Mouse (Mus musculus): ENCODE measurements around the gene E330017A01Rik. TPM values are rescaled to one million over a fixed set of nuclear protein-coding genes. Genes with fewer than 3 reads are reported as not detected.

The E330017A01Rik gene
- not detected in 2 replicates for total RNA-seq (2014; rRNA removed; ENCODE audit: low replicate concordance)
- polyA plus RNA-seq (2015; fragmentation: Nextera tagmentation; extraction: Ambion mirVana): not detected in 2 replicates

- no peak for TF ChIP-seq EP300 (IDR thresholded peaks at IDR 0.05; ENCODE audit: low read depth)
- no peak for TF ChIP-seq CTCF (IDR thresholded peaks at IDR 0.05; ENCODE audit: low read depth)
- ATAC-seq (ENCODE audit: insufficient read depth, low read depth) (no peak), DNase-seq (ENCODE audit: low spot score) (no peak)
- WGBS: 43% methylated on average over 3 of the region's 3 CpGs
- no peak within 1 kb of the TSS for H3K4me3 ChIP-seq (ENCODE audit: low read depth, low read length)
- no peak within 1 kb of the TSS for H3K27ac ChIP-seq (ENCODE audit: low read depth)
- no peaks in the 10 kb centered on the region for H3K9me3 ChIP-seq (replicated peaks; ENCODE audit: control insufficient read depth, low read length)
- no peaks in the 10 kb centered on the region for H3K4me1 ChIP-seq (ENCODE audit: control insufficient read depth, insufficient read depth)
- no peaks in the 10 kb centered on the region for H3K27me3 ChIP-seq (ENCODE audit: control insufficient read depth, insufficient read depth, low read length)
- no peaks in the 10 kb centered on the region for H3K36me3 ChIP-seq (replicated peaks; ENCODE audit: control insufficient read depth, insufficient read depth, low read length)
- H3K9ac ChIP-seq (replicated peaks; ENCODE audit: low read depth, low read length): no peak within 1 kb of the TSS
- H3K4me2 ChIP-seq (ENCODE audit: low read depth, low read length): no peak within 1 kb of the TSS
These were observed at the start of gene E330017A01Rik for GRCm38 (mm10) chr16:58638689-58639175. Gene E330017A01Rik (minus strand): TSS chr16:58638739.

- H3K9ac ChIP-seq (replicated peaks; ENCODE audit: low read depth, low read length): 0 out of 2 replicates have a peak overlapping the region, but pooled peaks have one; percentile 30
- no peaks in the 10 kb centered on the region for H3K9me3 ChIP-seq (replicated peaks; ENCODE audit: control insufficient read depth, low read length)
- peak; percentile 41 for DNase-seq (ENCODE audit: low spot score)
- peak; percentile 71; the same call in 1 of the 2 replicates for ATAC-seq (ENCODE audit: insufficient read depth, low read depth)
- H3K4me2 ChIP-seq (ENCODE audit: low read depth, low read length): peak overlapping the region; percentile 48
- H3K4me1 ChIP-seq (ENCODE audit: control insufficient read depth, insufficient read depth): no peaks in the 10 kb centered on the region
- H3K27ac ChIP-seq (ENCODE audit: low read depth): no peak overlapping the region
- 44% methylated on average over 20 of the region's 20 CpGs for WGBS
- TF ChIP-seq EP300 (IDR thresholded peaks at IDR 0.05; ENCODE audit: low read depth) (no peak), CTCF (IDR thresholded peaks at IDR 0.05; ENCODE audit: low read depth) (no peak)
- 0 out of 2 replicates have a peak overlapping the region, but pooled peaks have one; percentile 15 for H3K4me3 ChIP-seq (ENCODE audit: low read depth, low read length)
- no peaks in the 10 kb centered on the region for H3K27me3 ChIP-seq (ENCODE audit: control insufficient read depth, insufficient read depth, low read length)
- H3K36me3 ChIP-seq (replicated peaks; ENCODE audit: control insufficient read depth, insufficient read depth, low read length): 0 out of 2 replicates have a peak, but pooled peaks cover 6% of the 10 kb centered on the region
These were observed 47.3 kb upstream of the E330017A01Rik start for GRCm38 (mm10) chr16:58685548-58686537.

- TF ChIP-seq EP300 (IDR thresholded peaks at IDR 0.05; ENCODE audit: low read depth): no peak
- TF ChIP-seq CTCF (IDR thresholded peaks at IDR 0.05; ENCODE audit: low read depth): no peak
- H3K9ac ChIP-seq (replicated peaks; ENCODE audit: low read depth, low read length): no peak overlapping the region
- H3K27me3 ChIP-seq (ENCODE audit: control insufficient read depth, insufficient read depth, low read length): no peaks in the 10 kb centered on the region
- no peak overlapping the region for H3K27ac ChIP-seq (ENCODE audit: low read depth)
- H3K4me1 ChIP-seq (ENCODE audit: control insufficient read depth, insufficient read depth): no peaks in the 10 kb centered on the region
- no peaks in the 10 kb centered on the region for H3K9me3 ChIP-seq (replicated peaks; ENCODE audit: control insufficient read depth, low read length)
- no peak for DNase-seq (ENCODE audit: low spot score)
- H3K36me3 ChIP-seq (replicated peaks; ENCODE audit: control insufficient read depth, insufficient read depth, low read length): 0 out of 2 replicates have a peak, but pooled peaks cover 11% of the 10 kb centered on the region
- no peak overlapping the region for H3K4me3 ChIP-seq (ENCODE audit: low read depth, low read length)
- ATAC-seq (ENCODE audit: insufficient read depth, low read depth): no peak
- H3K4me2 ChIP-seq (ENCODE audit: low read depth, low read length): no peak overlapping the region
These were observed 46.0 kb upstream of the E330017A01Rik start for GRCm38 (mm10) chr16:58684537-58684936.

GRCm38 (mm10) chr16:58683911-58684310, 45.4 kb upstream of the E330017A01Rik start:
- Histone ChIP-seq H3K9ac (replicated peaks; ENCODE audit: low read depth, low read length) (no peak overlapping the region), H3K27ac (ENCODE audit: low read depth) (no peak overlapping the region), H3K4me3 (ENCODE audit: low read depth, low read length) (no peak overlapping the region), H3K9me3 (replicated peaks; ENCODE audit: control insufficient read depth, low read length) (no peaks in the 10 kb centered on the region), H3K4me1 (ENCODE audit: control insufficient read depth, insufficient read depth) (no peaks in the 10 kb centered on the region), H3K27me3 (ENCODE audit: control insufficient read depth, insufficient read depth, low read length) (no peaks in the 10 kb centered on the region), H3K36me3 (replicated peaks; ENCODE audit: control insufficient read depth, insufficient read depth, low read length) (0 out of 2 replicates have a peak, but pooled peaks cover 11% of the 10 kb centered on the region), H3K4me2 (ENCODE audit: low read depth, low read length) (no peak overlapping the region)
- 94% methylated on average over 4 of the region's 4 CpGs for WGBS
- ATAC-seq (ENCODE audit: insufficient read depth, low read depth) (no peak), DNase-seq (ENCODE audit: low spot score) (no peak)
- no peak for TF ChIP-seq CTCF (IDR thresholded peaks at IDR 0.05; ENCODE audit: low read depth)
- no peak for TF ChIP-seq EP300 (IDR thresholded peaks at IDR 0.05; ENCODE audit: low read depth)

GRCm38 (mm10) chr16:58682870-58683269, 44.3 kb upstream of the E330017A01Rik start:
- H3K27ac ChIP-seq (ENCODE audit: low read depth): no peak overlapping the region
- TF ChIP-seq EP300 (IDR thresholded peaks at IDR 0.05; ENCODE audit: low read depth): no peak
- TF ChIP-seq CTCF (IDR thresholded peaks at IDR 0.05; ENCODE audit: low read depth): no peak

More at GRCm38 (mm10) chr16:58682870-58683269, 44.3 kb upstream of the E330017A01Rik start:
- no peak for ATAC-seq (ENCODE audit: insufficient read depth, low read depth)
- H3K9me3 ChIP-seq (replicated peaks; ENCODE audit: control insufficient read depth, low read length): no peaks in the 10 kb centered on the region
- 54% methylated on average over 7 of the region's 7 CpGs for WGBS
- no peak overlapping the region for H3K4me3 ChIP-seq (ENCODE audit: low read depth, low read length)
- H3K4me2 ChIP-seq (ENCODE audit: low read depth, low read length): no peak overlapping the region
- no peaks in the 10 kb centered on the region for H3K27me3 ChIP-seq (ENCODE audit: control insufficient read depth, insufficient read depth, low read length)
- H3K9ac ChIP-seq (replicated peaks; ENCODE audit: low read depth, low read length): no peak overlapping the region
- H3K4me1 ChIP-seq (ENCODE audit: control insufficient read depth, insufficient read depth): no peaks in the 10 kb centered on the region
- peaks cover 14% of the 10 kb centered on the region for H3K36me3 ChIP-seq (replicated peaks; ENCODE audit: control insufficient read depth, insufficient read depth, low read length)
- no peak for DNase-seq (ENCODE audit: low spot score)
